Mouse (Mus musculus) heart, adult 2 months (tissue): ENCODE results near the gene Gm11273.

Experiments used
- CTCF ChIP-seq: fragments of 200-600 bp; IDR thresholded peaks from 2 replicates; pipeline ENCODE4 v1.8.1; 2022; ENCODE audit warnings: antibody characterized with exemption, mild to moderate bottlenecking, moderate library complexity
- EP300 ChIP-seq: fragments of 200-500 bp; IDR thresholded peaks from 2 replicates; pipeline ENCODE4 v1.6.1; 2011; ENCODE audit warnings: low read depth, low read length, control low read depth; ENCODE audit not compliant: insufficient read depth
- POLR2A ChIP-seq: fragments of 200-500 bp; IDR thresholded peaks from 2 replicates; pipeline ENCODE4 v1.6.1; 2011; ENCODE audit warnings: mild to moderate bottlenecking, low read depth, low read length, control low read depth; ENCODE audit not compliant: insufficient read depth

- TF ChIP-seq POLR2A (no peak), CTCF (no peak), EP300 (no peak)
Observed at GRCm38 (mm10) chr13:21492847-21493246, 8.4 kb downstream of the Gm11273 start.
